Mouse (Mus musculus): ENCODE measurements around the gene Gm9964.
A peak's percentile ranks its signal among the peaks of the same experiment; 100 is the strongest.

The Gm9964 gene

GRCm38 (mm10) chr11:79253542-79254390 is 42.9 kb downstream of the Gm9964 start:
- DNase-seq (ENCODE audit: extremely low read depth, low read depth) = peak; percentile 7

- DNase-seq (ENCODE audit: extremely low read depth, low read depth) = peak; percentile 72
Observed at GRCm38 (mm10) chr11:79252881-79253541, 43.7 kb downstream of the Gm9964 start.
